Mouse (Mus musculus) retina, postnatal 1 day (tissue): ENCODE data around the gene Gpx3.
"Not testable (repeated sequence)": the region's sequence is repeated elsewhere in the genome, so short reads cannot be mapped to it uniquely, and the experiment has no call there.

ENCODE experiments used
- DNase-seq: peaks from one replicate; pipeline ENCODE4 v3.0.0-alpha.2; 2012

The Gpx3 gene

GRCm38 (mm10) chr11:54949717-54950116 is 47.5 kb downstream of the Gpx3 start:
- no peak for DNase-seq

GRCm38 (mm10) chr11:54950684-54951083 is 48.4 kb downstream of the Gpx3 start:
- DNase-seq = no peak

GRCm38 (mm10) chr11:54952651-54953050 is 50.4 kb downstream of the Gpx3 start:
- DNase-seq = no peak

- DNase-seq = no peak
Observed at GRCm38 (mm10) chr11:54953993-54954446, 51.8 kb downstream of the Gpx3 start.

GRCm38 (mm10) chr11:54954716-54955115 is 52.5 kb downstream of the Gpx3 start:
- DNase-seq = no peak

- DNase-seq = not testable (repeated sequence)
Observed at GRCm38 (mm10) chr11:54955400-54955734, 53.1 kb downstream of the Gpx3 start.

- peak; percentile 97 for DNase-seq
Observed at GRCm38 (mm10) chr11:54955735-54956480, 53.7 kb downstream of the Gpx3 start.

GRCm38 (mm10) chr11:54956912-54957311 is 54.7 kb downstream of the Gpx3 start:
- no peak for DNase-seq

- not testable (repeated sequence) for DNase-seq
Observed at GRCm38 (mm10) chr11:54957708-54958107, 55.5 kb downstream of the Gpx3 start.

- DNase-seq = no peak
Observed at GRCm38 (mm10) chr11:54958571-54959073, 56.4 kb downstream of the Gpx3 start.
